Mouse (Mus musculus) midbrain, postnatal 0 days (tissue): Measurements from ENCODE around the gene Itk. TPM values are rescaled to one million over a fixed set of nuclear protein-coding genes. Genes with fewer than 3 reads are reported as not detected.

Experiments used
- ATAC-seq: fragments of 200-750 bp; cut with Nextera tagmentation; 2 replicates; pipeline ENCODE4 v1.8.0; 2017; ENCODE audit warnings: moderate number of reproducible peaks, mild to moderate bottlenecking, moderate TSS enrichment, moderate library complexity; ENCODE audit not compliant: low FRiP score
- DNase-seq: peaks from one replicate; pipeline ENCODE4 v3.0.0-alpha.2; 2015; ENCODE audit warnings: low spot score
- H3K27ac ChIP-seq: fragments of 300-500 bp; sonication (generic); 2 replicates; pipeline ENCODE4 v1.5.1; 2014; ENCODE audit warnings: low read depth, mild to moderate bottlenecking, low read length, mixed read lengths
- H3K27me3 ChIP-seq: fragments of 300-500 bp; sonication (generic); 2 replicates; pipeline ENCODE4 v1.6.1; 2014; ENCODE audit warnings: low read length, control low read depth, mixed read lengths; ENCODE audit not compliant: insufficient read depth
- H3K36me3 ChIP-seq: fragments of 300-500 bp; sonication (generic); 2 replicates; pipeline ENCODE4 v1.6.1; 2014; ENCODE audit warnings: low read length, control low read depth, mixed read lengths; ENCODE audit not compliant: insufficient read depth
- H3K4me1 ChIP-seq: fragments of 300-500 bp; sonication (generic); 2 replicates; pipeline ENCODE4 v1.6.1; 2014; ENCODE audit warnings: mild to moderate bottlenecking, control low read depth, antibody characterized with exemption, low read length, mixed read lengths; ENCODE audit not compliant: insufficient read depth
- H3K4me2 ChIP-seq: fragments of 300-500 bp; sonication (generic); 2 replicates; pipeline ENCODE4 v1.6.1; 2014; ENCODE audit warnings: low read depth, mild to moderate bottlenecking, low read length, mixed read lengths; ENCODE audit not compliant: poor library complexity, severe bottlenecking
- H3K4me3 ChIP-seq: fragments of 300-500 bp; sonication (generic); 2 replicates; pipeline ENCODE4 v1.5.1; 2014; ENCODE audit warnings: low read depth, mild to moderate bottlenecking, low read length, moderate library complexity
- H3K9ac ChIP-seq: fragments of 300-500 bp; sonication (generic); replicated peaks from 2 replicates; pipeline ENCODE4 v1.6.1; 2014; ENCODE audit warnings: mild to moderate bottlenecking, low read length, moderate library complexity, mixed read lengths; ENCODE audit not compliant: poor library complexity, severe bottlenecking
- H3K9me3 ChIP-seq: fragments of 300-500 bp; sonication (generic); 2 replicates; pipeline ENCODE4 v1.6.1; 2016; ENCODE audit warnings: low read length, control low read depth
- CTCF ChIP-seq: IDR thresholded peaks from 2 replicates; pipeline ENCODE4 v1.5.1; 2016; ENCODE audit warnings: antibody characterized with exemption, mild to moderate bottlenecking
- WGBS: fragments of 180-500 bp; shearing (Covaris S2); extraction: QIAGEN DNeasy Blood & Tissue Kit; methylation state at CpG from one replicate; pipeline ENCODE4 v1.1.7; 2014; 5-methylcytosine and 5-hydroxymethylcytosine counted together
- polyA plus RNA-seq: library from polyadenylated mRNA; unstranded; fragments of >200 nt; fragmentation: Nextera tagmentation; extraction: Ambion mirVana; gene quantifications from 2 replicates; pipeline ENCODE4 v1.2.1, GENCODE M21; 2015
- total RNA-seq: library from RNA; depleted of rRNA; stranded (reverse); fragments of >200 nt; gene quantifications from 2 replicates; pipeline ENCODE4 v1.2.3, GENCODE M21; 2014

Itk gene
- total and polyA plus RNA-seq, 2 experiments from 2014 or later = 0.06 to 0.16 TPM

- ATAC-seq = no peak
- Histone ChIP-seq H3K4me1 (no peaks in the 10 kb centered on the region), H3K27me3 (no peaks in the 10 kb centered on the region), H3K36me3 (peaks cover 72% of the 10 kb centered on the region), H3K9ac (no peak overlapping the region), H3K9me3 (no peaks in the 10 kb centered on the region), H3K27ac (no peak overlapping the region), H3K4me3 (no peak overlapping the region), H3K4me2 (no peak overlapping the region)
- WGBS = 95% methylated on average over 6 of the region's 6 CpGs
- DNase-seq = no peak
- TF ChIP-seq CTCF = no peak
Observed at GRCm38 (mm10) chr11:46283800-46284199, 105.5 kb downstream of the Itk start.

- Histone ChIP-seq H3K36me3 (peaks cover 75% of the 10 kb centered on the region), H3K27ac (no peak overlapping the region), H3K27me3 (no peaks in the 10 kb centered on the region), H3K4me2 (no peak overlapping the region), H3K9me3 (no peaks in the 10 kb centered on the region), H3K4me1 (no peaks in the 10 kb centered on the region), H3K9ac (no peak overlapping the region), H3K4me3 (no peak overlapping the region)
- ATAC-seq (no peak), DNase-seq (no peak)
- WGBS = 96% methylated on average over 5 of the region's 5 CpGs
- TF ChIP-seq CTCF = no peak
Observed at GRCm38 (mm10) chr11:46282612-46283011, 106.7 kb downstream of the Itk start.

GRCm38 (mm10) chr11:46278709-46279108 is 110.6 kb downstream of the Itk start:
- H3K9ac ChIP-seq = no peak overlapping the region
- H3K4me1 ChIP-seq = no peaks in the 10 kb centered on the region
- H3K27ac ChIP-seq = no peak overlapping the region
- peaks cover 86% of the 10 kb centered on the region for H3K36me3 ChIP-seq
- ATAC-seq (no peak), DNase-seq (no peak)
- 86% methylated on average over 12 of the region's 12 CpGs for WGBS
- H3K9me3 ChIP-seq = no peaks in the 10 kb centered on the region
- H3K4me2 ChIP-seq = no peak overlapping the region
- H3K27me3 ChIP-seq = no peaks in the 10 kb centered on the region
- H3K4me3 ChIP-seq = no peak overlapping the region
- no peak for TF ChIP-seq CTCF

GRCm38 (mm10) chr11:46278140-46278539 is 111.2 kb downstream of the Itk start:
- no peaks in the 10 kb centered on the region for H3K9me3 ChIP-seq
- H3K27ac ChIP-seq = no peak overlapping the region
- H3K4me1 ChIP-seq = no peaks in the 10 kb centered on the region
- TF ChIP-seq CTCF = no peak
- no peaks in the 10 kb centered on the region for H3K27me3 ChIP-seq
- 62% methylated on average over 5 of the region's 5 CpGs for WGBS
- H3K4me2 ChIP-seq = no peak overlapping the region
- H3K4me3 ChIP-seq = no peak overlapping the region
- H3K9ac ChIP-seq = no peak overlapping the region
- no peak for ATAC-seq
- no peak for DNase-seq
- peaks cover 86% of the 10 kb centered on the region for H3K36me3 ChIP-seq

GRCm38 (mm10) chr11:46276778-46277177 is 112.5 kb downstream of the Itk start:
- 42% methylated on average over 5 of the region's 5 CpGs for WGBS
- Histone ChIP-seq H3K27me3 (no peaks in the 10 kb centered on the region), H3K36me3 (peaks cover 86% of the 10 kb centered on the region), H3K4me2 (no peak overlapping the region), H3K4me1 (no peaks in the 10 kb centered on the region), H3K9me3 (no peaks in the 10 kb centered on the region), H3K4me3 (no peak overlapping the region), H3K9ac (no peak overlapping the region), H3K27ac (no peak overlapping the region)
- TF ChIP-seq CTCF = peak; percentile 66
- ATAC-seq (no peak), DNase-seq (peak; percentile 51)

- peaks cover 86% of the 10 kb centered on the region for H3K36me3 ChIP-seq
- no peak for ATAC-seq
Observed at GRCm38 (mm10) chr11:46276168-46276567, 113.1 kb downstream of the Itk start.

More at GRCm38 (mm10) chr11:46276168-46276567, 113.1 kb downstream of the Itk start:
- H3K27ac ChIP-seq = no peak overlapping the region
- no peaks in the 10 kb centered on the region for H3K9me3 ChIP-seq
- no peak for TF ChIP-seq CTCF
- no peak overlapping the region for H3K4me2 ChIP-seq
- WGBS = 92% methylated on average over 8 of the region's 8 CpGs
- DNase-seq = no peak
- no peak overlapping the region for H3K4me3 ChIP-seq
- no peaks in the 10 kb centered on the region for H3K27me3 ChIP-seq
- no peak overlapping the region for H3K9ac ChIP-seq
- H3K4me1 ChIP-seq = no peaks in the 10 kb centered on the region
